Mouse (Mus musculus) spleen, postnatal 10 days (tissue): ENCODE data around the gene Ncdn.
A peak's percentile ranks its signal among the peaks of the same experiment; 100 is the strongest.

Experiments used
- DNase-seq, 2 experiments: peaks; one replicate each; pipeline ENCODE4 v3.0.0; 2021 to 2022; ENCODE audit warnings: low spot score in 2 of 2

Gene Ncdn

GRCm38 (mm10) chr4:126753268-126754230 is at the start of gene Ncdn, which contains the start of gene AU040320:
Gene Ncdn, minus strand, starts transcription at chr4:126753438.
Gene AU040320, plus strand, starts transcription at chr4:126753544.
- DNase-seq: peak; percentile 95 to 96

GRCm38 (mm10) chr4:126802174-126802573 is 48.9 kb upstream of the Ncdn start:
- DNase-seq: no peak

GRCm38 (mm10) chr4:126792341-126793102 is 39.3 kb upstream of the Ncdn start:
- DNase-seq: no peak

GRCm38 (mm10) chr4:126782996-126783395 is 29.8 kb upstream of the Ncdn start:
- DNase-seq: no peak

GRCm38 (mm10) chr4:126782512-126782911 is 29.3 kb upstream of the Ncdn start:
- DNase-seq: no peak

- no peak for DNase-seq
These were observed 28.6 kb upstream of the Ncdn start for GRCm38 (mm10) chr4:126781871-126782270.

GRCm38 (mm10) chr4:126779826-126780775 is 26.9 kb upstream of the Ncdn start:
- DNase-seq: no peak

- DNase-seq: no peak
These were observed 25.9 kb upstream of the Ncdn start for GRCm38 (mm10) chr4:126779148-126779581.

GRCm38 (mm10) chr4:126775182-126775581 is 21.9 kb upstream of the Ncdn start:
- no peak for DNase-seq

GRCm38 (mm10) chr4:126773871-126774270 is 20.6 kb upstream of the Ncdn start:
- DNase-seq: no peak

- DNase-seq: no peak
These were observed 17.6 kb upstream of the Ncdn start for GRCm38 (mm10) chr4:126770831-126771230.

- DNase-seq: no peak
These were observed 16.7 kb upstream of the Ncdn start for GRCm38 (mm10) chr4:126769800-126770563.

- no peak for DNase-seq
These were observed 10.2 kb upstream of the Ncdn start for GRCm38 (mm10) chr4:126763483-126763882.

GRCm38 (mm10) chr4:126762586-126763359 is 9.5 kb upstream of the Ncdn start:
- no peak for DNase-seq

- DNase-seq: no peak
These were observed 6.2 kb upstream of the Ncdn start for GRCm38 (mm10) chr4:126759435-126759834.

GRCm38 (mm10) chr4:126758299-126758698 is 5.1 kb upstream of the Ncdn start:
- DNase-seq: no peak

- DNase-seq: no peak
These were observed 3.5 kb upstream of the Ncdn start for GRCm38 (mm10) chr4:126756766-126757165.

- DNase-seq: no peak
These were observed 1.6 kb upstream of the Ncdn start for GRCm38 (mm10) chr4:126754736-126755374.

GRCm38 (mm10) chr4:126754231-126754611 is 983 bp upstream of the Ncdn start:
- no peak for DNase-seq
